Comparison of ENCODE assay signal across 23 mouse cellular contexts in the genomic region with DNA sequence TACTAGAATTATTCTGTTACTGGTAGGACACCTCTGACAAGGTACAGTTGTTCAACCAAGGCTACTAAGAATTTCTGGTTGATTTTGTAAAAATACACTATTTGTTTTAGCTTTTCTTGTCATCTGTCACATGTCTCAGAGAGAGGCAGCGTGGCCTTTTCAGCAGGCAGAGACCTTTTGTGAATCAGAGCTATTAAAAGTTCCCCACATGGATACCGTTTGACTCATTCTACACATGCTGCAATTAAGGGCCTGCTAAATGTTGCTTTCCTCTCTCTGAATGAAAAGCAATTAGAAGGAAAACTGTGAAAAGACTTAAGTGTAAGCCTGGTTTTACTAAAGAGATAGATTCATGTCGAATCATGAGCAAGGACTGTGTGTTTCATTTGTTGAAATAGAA.
DNase-seq lines count a peak whose midpoint lies in the region; ATAC-seq and TF ChIP-seq lines count a peak whose summit lies in the region.
"Had no signal": no experiment of that assay in that cellular context is flagged by ENCODE, and none has a peak within 500 bp of the region (broad histone marks: within the 10 kb centered on the region; RNA-seq: fewer than 3 reads in every experiment).

No protein-coding gene starts in this region.

- no peaks in the 10 kb centered on the region for H3K27me3 ChIP-seq in forebrain, embryonic 12.5 days
- no peaks in the 10 kb centered on the region for H3K27me3 ChIP-seq in forebrain, postnatal 0 days (ENCODE audit: insufficient read depth, low read length)
- H3K27me3 ChIP-seq in forebrain, embryonic 16.5 days (replicated peaks; ENCODE audit: control insufficient read depth, insufficient read depth, low read length), result no peaks in the 10 kb centered on the region
- H3K27me3 ChIP-seq in kidney, embryonic 16.5 days (ENCODE audit: insufficient read depth, low read length), result no peaks in the 10 kb centered on the region
- no peaks in the 10 kb centered on the region for H3K27me3 ChIP-seq in liver, embryonic 12.5 days (replicated peaks)
- H3K27me3 ChIP-seq: embryonic facial prominence, embryonic 12.5 days; heart, embryonic 13.5 days; hindbrain, embryonic 12.5 days had no signal

- H3K9me3 ChIP-seq in forebrain, embryonic 12.5 days, result no peaks in the 10 kb centered on the region
- no peaks in the 10 kb centered on the region for H3K9me3 ChIP-seq in forebrain, postnatal 0 days (ENCODE audit: low read length)
- H3K9me3 ChIP-seq in forebrain, embryonic 16.5 days (ENCODE audit: control insufficient read depth, low read length), result no peaks in the 10 kb centered on the region
- H3K9me3 ChIP-seq in kidney, embryonic 16.5 days (ENCODE audit: low read length), result no peaks in the 10 kb centered on the region
- H3K9me3 ChIP-seq in liver, embryonic 12.5 days (replicated peaks), result no peaks in the 10 kb centered on the region
- H3K9me3 ChIP-seq: embryonic facial prominence, embryonic 12.5 days; G1E; heart, embryonic 13.5 days; hindbrain, embryonic 12.5 days had no signal

- no peak overlapping the region for H3K4me2 ChIP-seq in forebrain, embryonic 12.5 days
- no peak overlapping the region for H3K4me2 ChIP-seq in forebrain, postnatal 0 days (ENCODE audit: low read depth)
- H3K4me2 ChIP-seq in forebrain, embryonic 16.5 days (ENCODE audit: low read length), result no peak overlapping the region
- H3K4me2 ChIP-seq in kidney, embryonic 16.5 days (replicated peaks; ENCODE audit: low read depth, low read length), result no peak overlapping the region
- no peak overlapping the region for H3K4me2 ChIP-seq in liver, embryonic 12.5 days
- H3K4me2 ChIP-seq: embryonic facial prominence, embryonic 12.5 days; heart, embryonic 13.5 days; hindbrain, embryonic 12.5 days had no signal

- H3K4me1 ChIP-seq in forebrain, embryonic 12.5 days, result no peaks in the 10 kb centered on the region
- H3K4me1 ChIP-seq in forebrain, postnatal 0 days (ENCODE audit: insufficient read depth), result no peaks in the 10 kb centered on the region
- peaks cover 5% of the 10 kb centered on the region for H3K4me1 ChIP-seq in forebrain, embryonic 16.5 days (replicated peaks; ENCODE audit: control insufficient read depth, insufficient read depth, low read length)
- no peaks in the 10 kb centered on the region for H3K4me1 ChIP-seq in kidney, embryonic 16.5 days (ENCODE audit: insufficient read depth, low read length)
- no peaks in the 10 kb centered on the region for H3K4me1 ChIP-seq in liver, embryonic 12.5 days
- H3K4me1 ChIP-seq: embryonic facial prominence, embryonic 12.5 days; heart, embryonic 13.5 days; hindbrain, embryonic 12.5 days had no signal

- no peak overlapping the region for H3K9ac ChIP-seq in forebrain, embryonic 12.5 days
- no peak overlapping the region for H3K9ac ChIP-seq in forebrain, postnatal 0 days
- H3K9ac ChIP-seq in forebrain, embryonic 16.5 days (replicated peaks; ENCODE audit: low read depth, low read length), result no peak overlapping the region
- H3K9ac ChIP-seq in kidney, embryonic 16.5 days (replicated peaks; ENCODE audit: low read length), result no peak overlapping the region
- H3K9ac ChIP-seq in liver, embryonic 12.5 days, result no peak overlapping the region
- H3K9ac ChIP-seq: embryonic facial prominence, embryonic 12.5 days; heart, embryonic 13.5 days; hindbrain, embryonic 12.5 days had no signal

- TF ChIP-seq CTCF in forebrain, postnatal 0 days (IDR thresholded peaks at IDR 0.05; ENCODE audit: low read depth), result no peak
- TF ChIP-seq CTCF in brain, embryonic 14.5 days (IDR thresholded peaks at IDR 0.05; ENCODE audit: borderline replicate concordance, extremely low read depth, insufficient read depth, insufficient read length), result no peak

- H3K36me3 ChIP-seq in forebrain, embryonic 12.5 days (replicated peaks), result no peaks in the 10 kb centered on the region
- no peaks in the 10 kb centered on the region for H3K36me3 ChIP-seq in forebrain, postnatal 0 days (ENCODE audit: insufficient read depth)
- no peaks in the 10 kb centered on the region for H3K36me3 ChIP-seq in forebrain, embryonic 16.5 days (ENCODE audit: control insufficient read depth, insufficient read depth)
- no peaks in the 10 kb centered on the region for H3K36me3 ChIP-seq in kidney, embryonic 16.5 days (ENCODE audit: insufficient read depth, low read length)
- no peaks in the 10 kb centered on the region for H3K36me3 ChIP-seq in liver, embryonic 12.5 days
- H3K36me3 ChIP-seq: embryonic facial prominence, embryonic 12.5 days; G1E; heart, embryonic 13.5 days; hindbrain, embryonic 12.5 days had no signal

- no peak overlapping the region for H3K4me3 ChIP-seq in forebrain, embryonic 12.5 days (replicated peaks)
- H3K4me3 ChIP-seq in forebrain, postnatal 0 days (ENCODE audit: low read depth, low read length), result no peak overlapping the region
- H3K4me3 ChIP-seq in forebrain, embryonic 16.5 days (replicated peaks; ENCODE audit: low read length), result no peak overlapping the region
- no peak overlapping the region for H3K4me3 ChIP-seq in kidney, embryonic 16.5 days (ENCODE audit: low read length)
- H3K4me3 ChIP-seq in liver, embryonic 12.5 days, result no peak overlapping the region
- H3K4me3 ChIP-seq: embryonic facial prominence, embryonic 12.5 days; heart, embryonic 13.5 days; hindbrain, embryonic 12.5 days had no signal

- peak; percentile 27 for DNase-seq in adrenal gland, adult 2 months
- DNase-seq in adrenal gland, adult 8-10 months, result no peak
- DNase-seq in forebrain, postnatal 0 days, result no peak
- DNase-seq in brain, embryonic 14.5 days (ENCODE audit: low read depth), result peak; percentile 86
- DNase-seq: B cell, adult 2 months; cerebellum, adult 11 months; cerebellum, adult 8-10 months; cerebellum, postnatal 25 days; gastrocnemius, postnatal 36 days; heart, adult 11 months; heart, postnatal 36 days had no signal

- H3K27ac ChIP-seq in forebrain, embryonic 12.5 days, result no peak overlapping the region
- H3K27ac ChIP-seq in forebrain, postnatal 0 days (ENCODE audit: low read depth, low read length), result no peak overlapping the region
- H3K27ac ChIP-seq in forebrain, embryonic 16.5 days (ENCODE audit: low read length), result no peak overlapping the region
- H3K27ac ChIP-seq in kidney, embryonic 16.5 days (ENCODE audit: low read length), result no peak overlapping the region
- no peak overlapping the region for H3K27ac ChIP-seq in liver, embryonic 12.5 days
- H3K27ac ChIP-seq: embryonic facial prominence, embryonic 12.5 days; heart, embryonic 13.5 days; hindbrain, embryonic 12.5 days had no signal

- TF ChIP-seq POLR2A in brain, embryonic 14.5 days (IDR thresholded peaks at IDR 0.05; ENCODE audit: borderline replicate concordance, extremely low read depth, insufficient read depth, insufficient read length, poor library complexity, severe bottlenecking), result no peak

- peak; percentile 77; the same call in 1 of the 2 replicates for ATAC-seq in forebrain, embryonic 12.5 days (ENCODE audit: low FRiP score)
- no peak for ATAC-seq in forebrain, postnatal 0 days
- peak; percentile 82 for ATAC-seq in forebrain, embryonic 16.5 days
- no peak for ATAC-seq in kidney, embryonic 16.5 days (ENCODE audit: low FRiP score, low TSS enrichment)
- ATAC-seq in liver, embryonic 12.5 days, result no peak
- ATAC-seq: CD4-positive, CD25-positive, alpha-beta regulatory T cell, adult 4 months; hindbrain, embryonic 16.5 days; inflammation-experienced regulatory T-cells, adult 6 months; intestine, postnatal 0 days had no signal

- WGBS in forebrain, embryonic 12.5 days, result 14% methylated on average over 3 of the region's 3 CpGs
- 11% methylated on average over 3 of the region's 3 CpGs for WGBS in forebrain, postnatal 0 days
- 8% methylated on average over 3 of the region's 3 CpGs for WGBS in forebrain, embryonic 16.5 days
- 60% methylated on average over 3 of the region's 3 CpGs for WGBS in kidney, embryonic 16.5 days
- WGBS in liver, embryonic 12.5 days (ENCODE audit: insufficient replicate concordance), result 61% methylated on average over 3 of the region's 3 CpGs

Comparison
In these comparisons a context has a peak if more than half of its experiments do, and no peak if none do; other contexts are left out.
1. DNase-seq: peak in adrenal gland, adult 2 months (single experiment) and brain, embryonic 14.5 days (single experiment); none in adrenal gland, adult 8-10 months (single experiment) and forebrain, postnatal 0 days (single experiment).
2. ATAC-seq: peak in forebrain, embryonic 12.5 days (single experiment) and forebrain, embryonic 16.5 days (single experiment); none in forebrain, postnatal 0 days (single experiment), kidney, embryonic 16.5 days (single experiment) and liver, embryonic 12.5 days (single experiment).